Mouse (Mus musculus) c-Kit-positive CD71-positive TER-119-positive erythroid progenitor cells, embryonic 14.5 days (primary cell): ENCODE data around the gene Psg28.
"Not testable (repeated sequence)": the region's sequence is repeated elsewhere in the genome, so short reads cannot be mapped to it uniquely, and the experiment has no call there.

Experiments
- DNase-seq: peaks from one replicate; pipeline ENCODE4 v3.0.0-alpha.2; 2013; ENCODE audit warnings: low spot score

Gene Psg28

GRCm38 (mm10) chr7:18431941-18432340 is at the start of gene Psg28:
TSS of gene Psg28 (minus strand) at chr7:18432041.
- not testable (repeated sequence) for DNase-seq

DNA sequence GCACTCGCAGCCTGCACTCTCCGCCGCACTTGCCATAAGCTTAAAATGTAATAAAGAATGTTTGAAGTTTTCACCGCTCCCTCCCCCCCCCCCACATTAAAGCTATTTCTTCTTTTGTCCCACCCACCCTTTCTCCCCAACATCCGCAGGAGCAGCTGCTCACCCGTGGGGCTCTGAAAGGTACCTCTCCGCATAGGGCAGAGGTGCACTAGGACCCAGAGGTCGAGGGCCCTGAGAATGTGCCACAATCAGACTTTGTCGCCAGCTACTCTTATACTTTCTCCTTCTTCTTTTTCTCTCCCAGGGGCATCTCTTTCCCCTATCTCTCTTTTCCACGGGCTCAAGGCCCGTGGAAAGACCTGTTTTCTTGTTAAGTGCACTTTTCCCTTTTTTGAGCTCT is 28.4 kb downstream of the Psg28 start:
- DNase-seq = no peak

DNA sequence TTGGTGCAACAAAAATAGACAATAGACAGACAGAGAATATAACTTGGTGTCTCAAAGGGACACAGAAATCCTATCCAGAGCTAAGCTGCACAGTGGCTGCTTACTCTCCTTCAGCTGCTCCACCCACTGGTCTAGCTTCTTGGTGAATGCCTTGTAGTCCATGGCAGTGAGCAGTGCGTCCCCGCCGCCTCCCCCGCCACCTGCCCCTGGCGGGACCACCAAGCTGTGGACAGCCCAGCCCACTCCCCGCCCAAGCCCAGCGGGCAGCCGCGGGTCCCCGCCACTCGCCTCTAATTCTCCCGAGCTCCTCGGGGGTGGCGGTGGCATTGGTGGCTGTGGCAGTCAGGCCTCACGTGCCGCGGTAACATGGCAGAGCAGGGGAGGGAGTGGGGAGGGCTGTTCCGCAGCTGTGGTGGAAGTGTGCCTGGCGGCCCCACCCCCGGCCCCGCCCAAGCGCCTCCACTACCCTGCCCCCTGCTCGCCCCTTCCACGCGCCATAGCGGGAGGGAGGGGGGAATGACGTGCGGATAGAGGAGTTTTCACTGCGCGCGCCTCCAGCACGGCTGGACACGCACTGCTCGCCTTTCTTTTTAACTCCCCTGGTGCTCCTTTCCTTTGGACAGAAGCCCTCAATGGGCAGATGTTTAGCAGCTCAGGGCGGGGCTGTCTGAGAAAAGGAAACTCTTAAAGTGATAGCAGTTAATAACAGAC is 29.2 kb downstream of the Psg28 start:
- DNase-seq = no peak

- DNase-seq = not testable (repeated sequence)
Measured at GRCm38 (mm10) chr7:18391483-18391882, 40.4 kb downstream of the Psg28 start.

DNA sequence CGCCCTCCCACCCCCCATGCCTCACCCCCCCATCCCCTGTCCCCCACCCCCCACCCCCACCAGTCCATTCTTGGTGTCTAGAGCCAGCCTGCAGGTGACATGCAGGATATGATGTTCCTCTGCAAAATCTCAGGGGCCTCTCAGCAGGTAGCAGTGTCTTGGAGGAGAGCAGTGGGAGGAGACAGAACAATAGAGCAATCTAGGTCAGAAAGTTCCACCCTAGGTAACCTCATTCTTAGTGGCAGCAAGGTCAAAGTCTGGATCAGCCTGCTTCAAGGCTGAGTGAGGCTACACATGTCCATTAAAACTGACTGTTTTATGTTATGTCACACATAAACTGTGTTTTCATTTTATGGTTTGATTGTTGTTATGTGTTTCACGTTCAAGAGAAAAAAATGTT is 53.5 kb downstream of the Psg28 start:
- no peak for DNase-seq
